Mouse (Mus musculus): ENCODE results near the gene Krt88. TPM values are rescaled to one million over a fixed set of nuclear protein-coding genes. Genes with fewer than 3 reads are reported as not detected.
A peak's percentile ranks its signal among the peaks of the same experiment; 100 is the strongest.

Krt88 gene
- polyA plus RNA-seq (2012; rRNA removed) (0.15 TPM in 1 of 2 replicates, not detected in the other), polyA plus RNA-seq (2014; fragmentation: Nextera tagmentation; extraction: Ambion mirVana) (not detected in 2 replicates)

- Histone ChIP-seq H3K4me2 (replicated peaks; ENCODE audit: low read depth, low read length, severe bottlenecking) (no peak within 1 kb of the TSS), H3K9ac (ENCODE audit: low read depth, low read length, severe bottlenecking) (no peak within 1 kb of the TSS), H3K27me3 (ENCODE audit: control insufficient read depth, insufficient read depth, low read length) (no peaks in the 10 kb centered on the region), H3K4me3 (replicated peaks; ENCODE audit: low read length) (no peak within 1 kb of the TSS), H3K36me3 (ENCODE audit: control insufficient read depth, insufficient read depth, low read length) (no peaks in the 10 kb centered on the region), H3K27ac (replicated peaks; ENCODE audit: low read depth, low read length) (no peak within 1 kb of the TSS), H3K4me1 (ENCODE audit: control insufficient read depth, insufficient read depth, low read length) (no peaks in the 10 kb centered on the region), H3K9me3 (ENCODE audit: control insufficient read depth, low read length) (no peaks in the 10 kb centered on the region)
- no peak for TF ChIP-seq POLR2A (IDR thresholded peaks at IDR 0.05; ENCODE audit: borderline replicate concordance, extremely low read depth, insufficient read depth, insufficient read length)
- DNase-seq (ENCODE audit: low spot score) (no peak), ATAC-seq (ENCODE audit: low FRiP score, low read depth) (no peak)
- 75% methylated on average over 2 of the region's 2 CpGs for WGBS
Measured at GRCm38 (mm10) chr15:101447444-101447843, at the start of gene Krt88. Gene Krt88 (plus strand): TSS chr15:101447744.

- no peak for DNase-seq (ENCODE audit: low spot score)
- no peak overlapping the region for H3K4me3 ChIP-seq (replicated peaks; ENCODE audit: low read length)
- TF ChIP-seq POLR2A (IDR thresholded peaks at IDR 0.05; ENCODE audit: borderline replicate concordance, extremely low read depth, insufficient read depth, insufficient read length), result no peak
- H3K27ac ChIP-seq (replicated peaks; ENCODE audit: low read depth, low read length), result no peak overlapping the region
- H3K27me3 ChIP-seq (ENCODE audit: control insufficient read depth, insufficient read depth, low read length), result no peaks in the 10 kb centered on the region
- no peak for ATAC-seq (ENCODE audit: low FRiP score, low read depth)
- WGBS, result 79% methylated on average over 8 of the region's 8 CpGs
- H3K4me2 ChIP-seq (replicated peaks; ENCODE audit: low read depth, low read length, severe bottlenecking), result no peak overlapping the region
- H3K9me3 ChIP-seq (ENCODE audit: control insufficient read depth, low read length), result no peaks in the 10 kb centered on the region
- H3K4me1 ChIP-seq (ENCODE audit: control insufficient read depth, insufficient read depth, low read length), result peaks cover 12% of the 10 kb centered on the region
- H3K36me3 ChIP-seq (ENCODE audit: control insufficient read depth, insufficient read depth, low read length), result no peaks in the 10 kb centered on the region
- no peak overlapping the region for H3K9ac ChIP-seq (ENCODE audit: low read depth, low read length, severe bottlenecking)
Measured at GRCm38 (mm10) chr15:101398269-101398668, 49.3 kb upstream of the Krt88 start.

GRCm38 (mm10) chr15:101410775-101411174 is 36.8 kb upstream of the Krt88 start, which contains the start of gene Krt7:
Gene Krt7 (plus strand): TSS chr15:101411043.
- DNase-seq (ENCODE audit: low spot score) (peak; percentile 24), ATAC-seq (ENCODE audit: low FRiP score, low read depth) (no peak)
- no peak within 1 kb of the TSS for H3K4me3 ChIP-seq (replicated peaks; ENCODE audit: low read length)
- peaks cover 11% of the 10 kb centered on the region; the same call in 1 of the 2 replicates for H3K4me1 ChIP-seq (ENCODE audit: control insufficient read depth, insufficient read depth, low read length)
- H3K9me3 ChIP-seq (ENCODE audit: control insufficient read depth, low read length), result no peaks in the 10 kb centered on the region
- H3K27me3 ChIP-seq (ENCODE audit: control insufficient read depth, insufficient read depth, low read length), result peaks cover 13% of the 10 kb centered on the region
- H3K9ac ChIP-seq (ENCODE audit: low read depth, low read length, severe bottlenecking), result 0 out of 2 replicates have a peak within 1 kb of the TSS, but pooled peaks have one; percentile 14
- H3K4me2 ChIP-seq (replicated peaks; ENCODE audit: low read depth, low read length, severe bottlenecking), result no peak within 1 kb of the TSS; the same call in 1 of the 2 replicates
- 0 out of 2 replicates have a peak within 1 kb of the TSS, but pooled peaks have one; percentile 10 for H3K27ac ChIP-seq (replicated peaks; ENCODE audit: low read depth, low read length)
- H3K36me3 ChIP-seq (ENCODE audit: control insufficient read depth, insufficient read depth, low read length), result no peaks in the 10 kb centered on the region
- TF ChIP-seq POLR2A (IDR thresholded peaks at IDR 0.05; ENCODE audit: borderline replicate concordance, extremely low read depth, insufficient read depth, insufficient read length), result no peak
- 29% methylated on average over 2 of the region's 2 CpGs for WGBS

- TF ChIP-seq POLR2A (IDR thresholded peaks at IDR 0.05; ENCODE audit: borderline replicate concordance, extremely low read depth, insufficient read depth, insufficient read length), result no peak
- DNase-seq (ENCODE audit: low spot score) (no peak), ATAC-seq (ENCODE audit: low FRiP score, low read depth) (no peak)
- H3K36me3 ChIP-seq (ENCODE audit: control insufficient read depth, insufficient read depth, low read length), result no peaks in the 10 kb centered on the region
- no peaks in the 10 kb centered on the region for H3K9me3 ChIP-seq (ENCODE audit: control insufficient read depth, low read length)
- H3K4me2 ChIP-seq (replicated peaks; ENCODE audit: low read depth, low read length, severe bottlenecking), result peak overlapping the region; percentile 19; the same call in 1 of the 2 replicates
- WGBS, result 25% methylated on average over 28 of the region's 31 CpGs
- H3K27ac ChIP-seq (replicated peaks; ENCODE audit: low read depth, low read length), result no peak overlapping the region
- peak overlapping the region; percentile 13 for H3K4me3 ChIP-seq (replicated peaks; ENCODE audit: low read length)
- H3K4me1 ChIP-seq (ENCODE audit: control insufficient read depth, insufficient read depth, low read length), result peaks cover 11% of the 10 kb centered on the region; the same call in 1 of the 2 replicates
- H3K27me3 ChIP-seq (ENCODE audit: control insufficient read depth, insufficient read depth, low read length), result peaks cover 13% of the 10 kb centered on the region
- H3K9ac ChIP-seq (ENCODE audit: low read depth, low read length, severe bottlenecking), result no peak overlapping the region
Measured at GRCm38 (mm10) chr15:101412188-101412587, 35.4 kb upstream of the Krt88 start.

- H3K4me2 ChIP-seq (replicated peaks; ENCODE audit: low read depth, low read length, severe bottlenecking), result no peak overlapping the region
- peaks cover 13% of the 10 kb centered on the region for H3K27me3 ChIP-seq (ENCODE audit: control insufficient read depth, insufficient read depth, low read length)
- no peak overlapping the region for H3K4me3 ChIP-seq (replicated peaks; ENCODE audit: low read length)
- no peaks in the 10 kb centered on the region for H3K9me3 ChIP-seq (ENCODE audit: control insufficient read depth, low read length)
- 39% methylated on average over 7 of the region's 7 CpGs for WGBS
- no peak overlapping the region for H3K27ac ChIP-seq (replicated peaks; ENCODE audit: low read depth, low read length)
- H3K36me3 ChIP-seq (ENCODE audit: control insufficient read depth, insufficient read depth, low read length), result no peaks in the 10 kb centered on the region
- no peak; the same call in 1 of the 2 replicates for ATAC-seq (ENCODE audit: low FRiP score, low read depth)
- DNase-seq (ENCODE audit: low spot score), result no peak
- no peak overlapping the region for H3K9ac ChIP-seq (ENCODE audit: low read depth, low read length, severe bottlenecking)
- no peak for TF ChIP-seq POLR2A (IDR thresholded peaks at IDR 0.05; ENCODE audit: borderline replicate concordance, extremely low read depth, insufficient read depth, insufficient read length)
- H3K4me1 ChIP-seq (ENCODE audit: control insufficient read depth, insufficient read depth, low read length), result peaks cover 11% of the 10 kb centered on the region; the same call in 1 of the 2 replicates
Measured at GRCm38 (mm10) chr15:101413916-101414635, 33.5 kb upstream of the Krt88 start.

Data from limb, embryonic 14.5 days (tissue).